Mouse (Mus musculus): ENCODE measurements around the gene Hipk1.

Hipk1 gene

GRCm38 (mm10) chr3:103743208-103743607 is 48.2 kb downstream of the Hipk1 start:
- no peak for DNase-seq

- no peak for DNase-seq
Measured at GRCm38 (mm10) chr3:103740342-103740741, 51.0 kb downstream of the Hipk1 start.

- DNase-seq, result no peak
Measured at GRCm38 (mm10) chr3:103739329-103739728, 52.0 kb downstream of the Hipk1 start, which contains the start of gene Gm10964. Gene Gm10964, plus strand, starts transcription at chr3:103739366.

GRCm38 (mm10) chr3:103737778-103738571 is 53.4 kb downstream of the Hipk1 start, which contains the start of gene Olfml3:
Gene Olfml3, minus strand, starts transcription at chr3:103738001.
- DNase-seq, result peak; percentile 81

GRCm38 (mm10) chr3:103737061-103737754 is 54.2 kb downstream of the Hipk1 start:
- DNase-seq, result peak; percentile 27

GRCm38 (mm10) chr3:103735776-103736600 is 55.4 kb downstream of the Hipk1 start:
- no peak for DNase-seq

- no peak for DNase-seq
Measured at GRCm38 (mm10) chr3:103734696-103735519, 56.5 kb downstream of the Hipk1 start.

- DNase-seq, result no peak
Measured at GRCm38 (mm10) chr3:103733799-103734695, 57.3 kb downstream of the Hipk1 start.

GRCm38 (mm10) chr3:103733176-103733575 is 58.2 kb downstream of the Hipk1 start:
- no peak for DNase-seq

- no peak for DNase-seq
Measured at GRCm38 (mm10) chr3:103732116-103732515, 59.2 kb downstream of the Hipk1 start.

GRCm38 (mm10) chr3:103729850-103730249 is 61.5 kb downstream of the Hipk1 start:
- no peak for DNase-seq

- no peak for DNase-seq
Measured at GRCm38 (mm10) chr3:103727813-103728326, 63.5 kb downstream of the Hipk1 start.

GRCm38 (mm10) chr3:103726642-103727041 is 64.7 kb downstream of the Hipk1 start:
- no peak for DNase-seq

GRCm38 (mm10) chr3:103724137-103724536 is 67.2 kb downstream of the Hipk1 start:
- no peak for DNase-seq

- no peak for DNase-seq
Measured at GRCm38 (mm10) chr3:103718728-103719127, 72.6 kb downstream of the Hipk1 start.

GRCm38 (mm10) chr3:103716774-103717760 is 74.3 kb downstream of the Hipk1 start:
- DNase-seq, result no peak

- DNase-seq, result no peak
Measured at GRCm38 (mm10) chr3:103715762-103716693, 75.3 kb downstream of the Hipk1 start.

- no peak for DNase-seq
Measured at GRCm38 (mm10) chr3:103714942-103715341, 76.4 kb downstream of the Hipk1 start.

All from cerebellum, adult 11 months (tissue).